Mouse (Mus musculus) CD8-positive naive resting alpha-beta T cell, adult 2 months (primary cell): Measurements from ENCODE around the gene Exoc1.

ENCODE experiments used
- DNase-seq, 2 experiments: peaks; one replicate each; pipeline ENCODE4 v3.0.0; 2022; ENCODE audit warnings: low read depth in 2 of 2, low spot score in 2 of 2

Gene Exoc1

GRCm38 (mm10) chr5:76529040-76529703 is at the start of gene Exoc1:
Gene Exoc1, plus strand, starts transcription at chr5:76529311.
- peak; percentile 87 to 91 for DNase-seq

- DNase-seq = no peak
These were observed 45.3 kb upstream of the Exoc1 start, which contains the start of gene Gm7271 for GRCm38 (mm10) chr5:76483811-76484210. Gene Gm7271, plus strand, starts transcription at chr5:76484040.

GRCm38 (mm10) chr5:76495126-76495525 is 34.0 kb upstream of the Exoc1 start:
- DNase-seq = no peak

- no peak for DNase-seq
These were observed 6.7 kb upstream of the Exoc1 start for GRCm38 (mm10) chr5:76522446-76522845.

GRCm38 (mm10) chr5:76524623-76525022 is 4.5 kb upstream of the Exoc1 start:
- no peak for DNase-seq

GRCm38 (mm10) chr5:76525066-76525465 is 4.0 kb upstream of the Exoc1 start:
- DNase-seq = no peak

- DNase-seq = no peak
These were observed 3.3 kb upstream of the Exoc1 start for GRCm38 (mm10) chr5:76525829-76526228.

GRCm38 (mm10) chr5:76529704-76530066 is 574 bp downstream of the Exoc1 start:
- no peak for DNase-seq

- no peak for DNase-seq
These were observed 4.1 kb downstream of the Exoc1 start for GRCm38 (mm10) chr5:76533186-76533585.

- DNase-seq = no peak
These were observed 7.1 kb downstream of the Exoc1 start for GRCm38 (mm10) chr5:76536231-76536630.

- DNase-seq = no peak
These were observed 8.5 kb downstream of the Exoc1 start for GRCm38 (mm10) chr5:76537578-76537977.

- no peak for DNase-seq
These were observed 11.1 kb downstream of the Exoc1 start for GRCm38 (mm10) chr5:76540181-76540580.

GRCm38 (mm10) chr5:76540842-76541241 is 11.7 kb downstream of the Exoc1 start:
- no peak for DNase-seq

GRCm38 (mm10) chr5:76543200-76543599 is 14.1 kb downstream of the Exoc1 start:
- DNase-seq = peak; percentile 10 to 28

- DNase-seq = no peak
These were observed 21.3 kb downstream of the Exoc1 start for GRCm38 (mm10) chr5:76550426-76550825.

GRCm38 (mm10) chr5:76565321-76565720 is 36.2 kb downstream of the Exoc1 start:
- DNase-seq = peak; percentile 71 to 79

GRCm38 (mm10) chr5:76574251-76574650 is 45.1 kb downstream of the Exoc1 start:
- no peak for DNase-seq

GRCm38 (mm10) chr5:76577026-76577425 is 47.9 kb downstream of the Exoc1 start:
- DNase-seq = no peak

GRCm38 (mm10) chr5:76585378-76585777 is 56.3 kb downstream of the Exoc1 start:
- no peak for DNase-seq

- peak; percentile 65 to 67 for DNase-seq
These were observed 59.6 kb downstream of the Exoc1 start, which contains the start of gene Cep135 for GRCm38 (mm10) chr5:76588551-76589283. Gene Cep135, plus strand, starts transcription at chr5:76588698.

GRCm38 (mm10) chr5:76589311-76589710 is 60.2 kb downstream of the Exoc1 start:
- DNase-seq = no peak

- DNase-seq = no peak
These were observed 60.9 kb downstream of the Exoc1 start for GRCm38 (mm10) chr5:76590009-76590408.

- DNase-seq = no peak
These were observed 62.8 kb downstream of the Exoc1 start for GRCm38 (mm10) chr5:76591885-76592284.
